Mouse (Mus musculus): Measurements from ENCODE around the gene Ccdc124. TPM values are rescaled to one million over a fixed set of nuclear protein-coding genes. Genes with fewer than 3 reads are reported as not detected.
"Not testable (repeated sequence)": the region's sequence is repeated elsewhere in the genome, so short reads cannot be mapped to it uniquely, and the experiment has no call there.

The Ccdc124 gene
- polyA plus RNA-seq, 1 experiment from 2014 or later = 97.3 TPM

DNA sequence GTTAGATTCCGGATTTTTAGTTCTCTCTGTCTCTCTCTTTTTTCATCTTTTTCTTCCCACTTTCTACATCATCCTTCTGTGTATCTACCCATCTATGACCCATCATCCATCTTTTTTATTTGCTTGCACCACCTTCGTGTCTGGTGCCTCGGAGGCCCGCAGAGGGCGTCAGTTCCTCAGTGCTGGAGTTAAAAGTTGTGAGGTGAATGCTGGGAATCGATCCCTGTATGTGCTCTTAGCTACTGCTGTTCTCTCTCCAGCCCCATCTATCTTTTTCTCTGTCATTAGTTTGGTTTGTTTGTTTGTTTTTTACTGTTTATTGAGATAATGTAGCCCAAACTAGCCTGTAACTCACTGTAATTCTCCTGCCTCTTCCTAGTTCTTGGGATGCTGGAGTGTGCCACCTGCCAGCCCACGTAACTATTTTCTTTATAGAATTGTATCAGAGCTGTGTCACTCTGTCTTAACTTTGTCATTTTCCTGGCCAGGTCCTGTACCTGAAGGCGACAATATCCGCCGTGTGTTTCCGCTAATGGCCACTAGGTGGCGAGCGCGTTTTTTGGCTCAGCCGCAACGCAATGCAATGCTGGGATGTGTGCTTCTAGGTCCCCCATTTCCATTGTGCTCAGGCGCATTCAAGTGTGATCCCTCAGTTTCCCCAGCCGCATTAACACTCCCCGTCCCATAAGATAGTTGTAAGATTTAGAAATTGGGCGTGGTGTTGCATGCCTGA lies 24.1 kb upstream of the Ccdc124 start:
- 0% methylated on average over 20 of the region's 20 CpGs for WGBS
- H3K9ac ChIP-seq (ENCODE audit: low read length) = peak overlapping the region; percentile 97
- H3K27ac ChIP-seq (ENCODE audit: low read depth) = peak overlapping the region; percentile 58
- DNase-seq (ENCODE audit: low spot score) (peak; percentile 95), ATAC-seq (replicated peaks; ENCODE audit: low FRiP score, low TSS enrichment, low read depth) (peak; percentile 42)
- peak overlapping the region; percentile 98 for H3K4me3 ChIP-seq (ENCODE audit: low read depth, low read length)
- H3K27me3 ChIP-seq (replicated peaks; ENCODE audit: control insufficient read depth, insufficient read depth, low read length) = peaks cover 15% of the 10 kb centered on the region
- no peaks in the 10 kb centered on the region for H3K9me3 ChIP-seq (ENCODE audit: control insufficient read depth, low read length)
- 0 out of 2 replicates have a peak, but pooled peaks cover 4% of the 10 kb centered on the region for H3K4me1 ChIP-seq (replicated peaks; ENCODE audit: control insufficient read depth, insufficient read depth, low read length)
- H3K4me2 ChIP-seq (ENCODE audit: low read length) = peak overlapping the region; percentile 84
- H3K36me3 ChIP-seq (ENCODE audit: control insufficient read depth, insufficient read depth, low read length) = peaks cover 29% of the 10 kb centered on the region

DNA sequence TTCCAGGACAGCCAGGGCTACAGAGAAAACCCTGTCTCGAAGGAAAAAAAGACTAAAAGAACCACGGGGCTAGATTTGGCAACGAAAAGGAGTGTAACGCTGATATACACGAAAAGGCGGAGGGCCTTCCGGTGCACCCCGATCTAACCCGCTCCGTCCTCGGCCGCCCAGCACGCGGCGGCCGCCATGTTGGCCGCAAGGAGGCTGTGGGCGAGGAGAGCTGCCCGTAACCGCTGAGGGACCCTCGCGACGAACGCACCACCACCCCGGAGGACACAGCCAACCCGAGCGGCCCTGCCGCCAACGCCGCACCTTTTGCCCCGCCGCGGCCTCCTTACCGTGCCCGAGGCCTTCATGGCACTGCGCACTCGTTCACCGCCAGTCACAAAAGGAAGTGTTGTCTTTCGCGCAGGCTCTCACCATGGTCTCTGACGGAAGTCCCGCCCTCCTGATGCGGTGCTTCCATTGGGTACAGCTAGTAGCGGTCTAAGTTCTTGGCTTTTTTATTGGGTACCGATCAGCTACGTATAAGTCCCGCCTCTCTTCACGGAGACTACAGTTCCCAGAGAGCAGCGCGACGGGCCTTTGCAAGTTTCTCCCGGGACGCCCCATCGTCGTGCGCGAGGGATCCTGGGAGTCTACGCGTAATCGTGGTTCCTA lies 23.4 kb upstream of the Ccdc124 start, which contains the start of gene Rpl18a:
Rpl18a (minus strand) TSS at position 392 of the 660 bp plus-strand sequence.
- ATAC-seq (replicated peaks; ENCODE audit: low FRiP score, low TSS enrichment, low read depth) = peak; percentile 97
- Histone ChIP-seq H3K27ac (ENCODE audit: low read depth) (peak within 1 kb of the TSS; percentile 58), H3K27me3 (replicated peaks; ENCODE audit: control insufficient read depth, insufficient read depth, low read length) (peaks cover 22% of the 10 kb centered on the region), H3K36me3 (ENCODE audit: control insufficient read depth, insufficient read depth, low read length) (peaks cover 29% of the 10 kb centered on the region), H3K9ac (ENCODE audit: low read length) (peak within 1 kb of the TSS; percentile 97), H3K4me3 (ENCODE audit: low read depth, low read length) (peak within 1 kb of the TSS; percentile 98), H3K4me2 (ENCODE audit: low read length) (peak within 1 kb of the TSS; percentile 84), H3K4me1 (replicated peaks; ENCODE audit: control insufficient read depth, insufficient read depth, low read length) (0 out of 2 replicates have a peak, but pooled peaks cover 4% of the 10 kb centered on the region), H3K9me3 (ENCODE audit: control insufficient read depth, low read length) (no peaks in the 10 kb centered on the region)
- DNase-seq (ENCODE audit: low spot score) = peak; percentile 96
- WGBS = under 1% methylated on average over 60 of the region's 60 CpGs

DNA sequence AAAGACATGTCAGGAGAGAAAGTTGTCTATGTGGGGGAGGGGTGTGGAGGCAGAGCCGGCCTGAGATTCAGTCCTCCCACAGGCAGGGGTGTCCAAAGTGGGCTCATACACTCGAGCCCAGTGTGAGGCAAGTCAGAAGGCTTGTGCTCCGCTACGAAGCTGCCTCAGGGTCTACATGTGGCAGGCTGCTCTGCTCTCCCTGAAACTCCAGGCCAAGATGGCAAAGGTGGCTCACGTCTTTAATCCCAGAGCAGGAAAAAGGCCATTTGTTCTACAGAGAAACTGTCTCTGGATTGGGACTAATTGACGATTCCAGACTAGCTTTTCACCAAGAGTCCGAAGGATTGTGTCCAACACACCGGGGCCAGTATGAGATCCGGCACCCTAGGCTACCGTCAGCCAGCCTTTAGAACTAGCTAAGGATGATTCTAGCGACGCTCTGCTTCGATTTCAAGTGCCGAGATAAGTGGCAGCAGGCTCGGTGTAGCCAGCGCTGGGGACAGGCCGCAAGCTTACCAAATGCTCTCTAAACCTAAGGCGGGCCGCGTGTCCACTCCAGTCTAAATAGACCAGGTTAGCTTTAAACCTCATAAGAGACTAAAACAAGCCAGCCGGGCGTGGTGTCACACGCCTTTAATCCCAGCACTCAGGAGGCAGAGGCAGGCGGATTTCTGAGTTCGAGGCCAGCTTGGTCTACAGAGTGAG lies 22.7 kb upstream of the Ccdc124 start:
- no peak for DNase-seq (ENCODE audit: low spot score)
- Histone ChIP-seq H3K36me3 (ENCODE audit: control insufficient read depth, insufficient read depth, low read length) (peaks cover 29% of the 10 kb centered on the region), H3K4me2 (ENCODE audit: low read length) (peak overlapping the region; percentile 77), H3K27me3 (replicated peaks; ENCODE audit: control insufficient read depth, insufficient read depth, low read length) (peaks cover 27% of the 10 kb centered on the region), H3K27ac (ENCODE audit: low read depth) (peak overlapping the region; percentile 57; the same call in 1 of the 2 replicates), H3K4me1 (replicated peaks; ENCODE audit: control insufficient read depth, insufficient read depth, low read length) (0 out of 2 replicates have a peak, but pooled peaks cover 4% of the 10 kb centered on the region), H3K9ac (ENCODE audit: low read length) (peak overlapping the region; percentile 97), H3K9me3 (ENCODE audit: control insufficient read depth, low read length) (no peaks in the 10 kb centered on the region), H3K4me3 (ENCODE audit: low read depth, low read length) (peak overlapping the region; percentile 98)
- no peak for ATAC-seq (replicated peaks; ENCODE audit: low FRiP score, low TSS enrichment, low read depth)
- WGBS = 4% methylated on average over 25 of the region's 25 CpGs

DNA sequence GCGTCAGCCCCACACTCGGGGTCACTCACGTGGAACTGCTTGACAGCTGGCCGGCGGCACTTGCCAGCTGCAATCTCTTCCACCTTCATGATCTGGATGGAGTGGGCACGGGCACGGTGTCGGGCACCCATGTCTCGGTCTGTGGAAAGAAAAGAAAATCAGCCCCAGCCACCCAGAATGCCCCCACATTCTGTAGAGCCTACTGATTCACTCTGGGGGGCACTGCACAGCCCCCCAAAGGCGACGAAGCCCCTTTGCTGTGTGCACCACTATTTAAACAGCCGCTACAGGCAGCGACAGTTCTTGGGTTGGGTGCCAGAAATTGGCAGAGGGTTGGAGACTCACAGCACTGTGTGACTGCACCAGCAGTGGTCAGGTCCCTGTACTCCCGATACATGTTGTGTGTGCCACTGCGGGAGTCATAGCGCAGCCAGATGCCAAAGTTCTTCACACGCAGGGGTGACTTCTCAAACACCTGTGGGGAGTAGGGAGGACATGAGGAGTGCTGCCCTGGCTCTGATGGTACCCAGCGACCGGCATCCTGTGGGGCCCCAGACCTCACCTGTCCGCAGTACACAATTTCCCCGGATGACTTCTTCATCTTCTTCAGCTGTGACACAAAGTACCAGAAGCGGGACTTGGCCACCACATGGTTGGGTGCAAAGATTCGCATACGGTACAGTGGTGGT lies 22.0 kb upstream of the Ccdc124 start:
- not testable (repeated sequence) for H3K9me3 ChIP-seq (ENCODE audit: control insufficient read depth, low read length); H3K27ac ChIP-seq (ENCODE audit: low read depth); H3K4me1 ChIP-seq (replicated peaks; ENCODE audit: control insufficient read depth, insufficient read depth, low read length); ATAC-seq (replicated peaks; ENCODE audit: low FRiP score, low TSS enrichment, low read depth); DNase-seq (ENCODE audit: low spot score)
- peak overlapping the region; percentile 97; the same call in 1 of the 2 replicates for H3K9ac ChIP-seq (ENCODE audit: low read length)
- 85% methylated on average over 22 of the region's 24 CpGs for WGBS
- H3K4me2 ChIP-seq (ENCODE audit: low read length) = peak overlapping the region; percentile 77
- H3K4me3 ChIP-seq (ENCODE audit: low read depth, low read length) = peak overlapping the region; percentile 98
- H3K36me3 ChIP-seq (ENCODE audit: control insufficient read depth, insufficient read depth, low read length) = peaks cover 29% of the 10 kb centered on the region
- peaks cover 34% of the 10 kb centered on the region for H3K27me3 ChIP-seq (replicated peaks; ENCODE audit: control insufficient read depth, insufficient read depth, low read length)

DNA sequence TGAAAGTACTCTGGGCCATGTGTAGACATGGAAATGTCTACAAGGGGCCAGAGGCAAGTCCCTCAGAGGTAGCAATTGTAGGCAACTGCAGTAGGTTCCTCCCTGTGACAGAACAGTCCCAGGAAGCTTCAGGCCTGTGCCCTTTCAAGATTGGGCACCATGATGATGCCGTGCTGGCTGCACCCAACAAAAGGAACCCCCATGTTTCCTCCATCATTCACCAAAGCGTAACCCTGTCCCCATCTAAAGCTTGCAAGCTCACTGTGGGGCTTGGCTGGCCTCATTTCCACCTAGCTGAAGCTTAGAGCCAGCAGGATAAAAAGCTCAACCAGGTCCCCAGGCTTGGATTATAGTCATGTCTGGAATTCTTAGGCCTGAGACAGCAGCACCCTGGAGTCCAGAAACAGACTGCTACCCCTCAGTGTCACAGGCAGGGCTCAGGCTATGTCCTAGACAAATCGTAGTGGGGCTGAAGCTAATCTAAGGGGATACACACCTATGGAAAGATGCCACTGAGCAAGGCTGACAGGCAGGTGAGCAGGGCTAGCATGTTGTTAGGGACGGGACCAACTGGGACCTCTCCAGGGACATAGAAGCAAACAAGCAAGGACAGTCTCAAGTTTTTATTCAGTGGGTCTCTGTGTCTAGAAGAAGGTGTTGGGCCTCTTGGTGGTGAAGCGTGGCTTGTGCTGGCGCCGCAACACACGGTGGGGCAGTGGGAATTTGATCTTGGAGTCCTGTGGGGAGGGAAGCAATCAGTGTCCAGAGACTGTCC lies 21.2 kb upstream of the Ccdc124 start:
- no peak overlapping the region for H3K4me3 ChIP-seq (ENCODE audit: low read depth, low read length)
- no peak overlapping the region for H3K9ac ChIP-seq (ENCODE audit: low read length)
- H3K4me2 ChIP-seq (ENCODE audit: low read length) = no peak overlapping the region
- ATAC-seq (replicated peaks; ENCODE audit: low FRiP score, low TSS enrichment, low read depth) (no peak), DNase-seq (ENCODE audit: low spot score) (no peak)
- WGBS = 91% methylated on average over 8 of the region's 8 CpGs
- H3K27ac ChIP-seq (ENCODE audit: low read depth) = no peak overlapping the region
- H3K27me3 ChIP-seq (replicated peaks; ENCODE audit: control insufficient read depth, insufficient read depth, low read length) = peaks cover 37% of the 10 kb centered on the region
- 0 out of 2 replicates have a peak, but pooled peaks cover 4% of the 10 kb centered on the region for H3K4me1 ChIP-seq (replicated peaks; ENCODE audit: control insufficient read depth, insufficient read depth, low read length)
- H3K9me3 ChIP-seq (ENCODE audit: control insufficient read depth, low read length) = no peaks in the 10 kb centered on the region
- H3K36me3 ChIP-seq (ENCODE audit: control insufficient read depth, insufficient read depth, low read length) = peaks cover 29% of the 10 kb centered on the region

DNA sequence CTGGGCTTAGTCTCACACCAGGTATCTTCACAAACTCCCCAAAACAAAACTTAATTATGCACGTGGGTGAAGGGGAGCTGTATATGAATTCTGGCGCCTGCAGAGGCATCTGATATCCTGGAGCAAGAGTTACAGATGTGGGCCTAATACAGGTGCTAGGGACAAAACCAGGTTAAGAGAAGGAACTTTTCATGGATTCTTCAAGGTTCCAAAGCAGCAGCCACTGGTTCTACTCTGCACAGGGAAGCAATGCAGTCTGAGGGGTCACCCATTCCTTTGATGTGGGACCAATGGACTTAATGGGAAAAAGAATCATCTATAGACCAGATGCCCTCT lies 20.6 kb upstream of the Ccdc124 start:
- WGBS = 67% methylated on average over 2 of the region's 2 CpGs
- Histone ChIP-seq H3K4me3 (ENCODE audit: low read depth, low read length) (no peak overlapping the region), H3K4me1 (replicated peaks; ENCODE audit: control insufficient read depth, insufficient read depth, low read length) (0 out of 2 replicates have a peak, but pooled peaks cover 4% of the 10 kb centered on the region), H3K27ac (ENCODE audit: low read depth) (no peak overlapping the region), H3K36me3 (ENCODE audit: control insufficient read depth, insufficient read depth, low read length) (peaks cover 29% of the 10 kb centered on the region), H3K9ac (ENCODE audit: low read length) (no peak overlapping the region), H3K9me3 (ENCODE audit: control insufficient read depth, low read length) (no peaks in the 10 kb centered on the region), H3K27me3 (replicated peaks; ENCODE audit: control insufficient read depth, insufficient read depth, low read length) (peaks cover 37% of the 10 kb centered on the region), H3K4me2 (ENCODE audit: low read length) (no peak overlapping the region)
- ATAC-seq (replicated peaks; ENCODE audit: low FRiP score, low TSS enrichment, low read depth) (no peak), DNase-seq (ENCODE audit: low spot score) (no peak)

DNA sequence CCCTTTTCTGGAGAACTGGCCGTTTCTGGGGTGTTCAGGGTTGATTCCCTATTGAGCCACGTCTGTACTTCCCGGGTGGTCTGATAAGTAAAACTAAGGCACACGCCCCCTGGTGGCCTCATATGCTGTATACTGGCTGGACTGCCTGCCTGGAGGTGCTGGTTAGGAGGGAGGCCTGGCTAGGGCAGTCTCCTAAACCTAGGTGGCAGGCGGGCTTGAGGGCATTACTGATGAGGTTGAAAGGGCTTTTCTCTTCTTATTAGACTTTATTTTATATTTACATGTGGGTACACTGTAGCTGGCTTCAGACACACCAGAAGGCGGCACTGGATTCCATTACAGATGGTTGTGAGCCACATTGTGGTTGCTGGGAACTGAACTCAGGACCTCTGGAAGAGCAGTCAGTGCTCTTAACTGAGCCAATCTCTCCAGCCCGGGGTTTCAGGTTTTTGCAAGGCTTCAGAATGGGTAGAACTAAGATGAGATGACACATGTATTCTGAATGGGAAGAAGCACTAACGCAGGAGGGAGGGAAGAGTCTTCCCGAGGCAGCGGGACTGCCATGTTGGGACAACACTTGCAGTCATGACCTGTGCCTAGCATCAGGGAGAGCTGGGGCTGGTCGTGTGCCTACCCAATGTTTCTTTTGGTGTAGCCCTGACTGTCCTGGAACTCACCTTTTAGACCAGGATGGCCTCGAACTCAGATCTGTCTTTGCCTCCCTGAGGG lies 20.1 kb upstream of the Ccdc124 start:
- DNase-seq (ENCODE audit: low spot score) = peak; percentile 94
- WGBS = 32% methylated on average over 12 of the region's 12 CpGs
- Histone ChIP-seq H3K36me3 (ENCODE audit: control insufficient read depth, insufficient read depth, low read length) (peaks cover 29% of the 10 kb centered on the region), H3K27me3 (replicated peaks; ENCODE audit: control insufficient read depth, insufficient read depth, low read length) (peaks cover 37% of the 10 kb centered on the region), H3K4me1 (replicated peaks; ENCODE audit: control insufficient read depth, insufficient read depth, low read length) (0 out of 2 replicates have a peak, but pooled peaks cover 4% of the 10 kb centered on the region), H3K4me3 (ENCODE audit: low read depth, low read length) (no peak overlapping the region), H3K4me2 (ENCODE audit: low read length) (no peak overlapping the region), H3K9ac (ENCODE audit: low read length) (no peak overlapping the region), H3K27ac (ENCODE audit: low read depth) (no peak overlapping the region), H3K9me3 (ENCODE audit: control insufficient read depth, low read length) (no peaks in the 10 kb centered on the region)
- ATAC-seq (replicated peaks; ENCODE audit: low FRiP score, low TSS enrichment, low read depth) = 0 out of 2 replicates have a peak, but pooled peaks have one; percentile 34
